Mouse (Mus musculus) cerebellum, adult 2 months (tissue): ENCODE measurements around the gene Mfap2.

Experiments
- CTCF ChIP-seq: fragments of 200-500 bp; IDR thresholded peaks from 2 replicates; pipeline ENCODE4 v1.5.1; 2011; ENCODE audit warnings: low read depth, mild to moderate bottlenecking, control low read depth, low read length, moderate library complexity, borderline replicate concordance; ENCODE audit not compliant: insufficient read depth
- POLR2A ChIP-seq: fragments of 200-500 bp; IDR thresholded peaks from 2 replicates; pipeline ENCODE4 v1.6.1; 2011; ENCODE audit warnings: low read length, control low read depth, borderline replicate concordance; ENCODE audit not compliant: insufficient read depth

DNA sequence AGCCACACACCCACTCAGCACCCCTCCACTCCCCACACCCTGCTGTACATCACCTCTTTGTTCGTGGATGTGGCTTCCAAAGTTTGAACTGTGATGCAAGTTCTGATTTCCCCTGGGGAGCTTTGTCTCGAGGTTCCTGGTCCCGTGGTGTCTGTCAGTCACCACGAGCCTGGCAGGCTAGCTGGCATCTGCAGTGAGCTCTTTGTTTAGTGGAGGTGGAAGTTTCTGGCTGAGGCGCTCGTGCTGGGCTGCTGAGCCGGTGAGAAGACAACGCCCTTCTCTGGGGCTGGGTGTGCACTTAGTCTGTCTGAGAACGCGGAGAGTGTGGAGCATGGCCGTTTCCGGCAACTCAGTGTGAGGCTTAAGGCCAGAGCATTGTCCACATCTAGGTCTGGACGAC, 38.5 kb upstream of the Mfap2 start:
- TF ChIP-seq CTCF (no peak), POLR2A (no peak)
